Mouse (Mus musculus) stomach, postnatal 0 days (tissue): ENCODE results near the gene Prickle2. TPM values are rescaled to one million over a fixed set of nuclear protein-coding genes. Genes with fewer than 3 reads are reported as not detected.

ENCODE experiments used
- ATAC-seq: fragments of 200-750 bp; cut with Nextera tagmentation; 2 replicates; pipeline ENCODE4 v1.8.0; 2017; ENCODE audit not compliant: low FRiP score, low TSS enrichment
- DNase-seq: peaks from one replicate; pipeline ENCODE4 v3.0.0-alpha.2; 2016; ENCODE audit warnings: low spot score
- H3K27ac ChIP-seq: fragments of 300-500 bp; sonication (generic); replicated peaks from 2 replicates; pipeline ENCODE4 v1.5.1; 2014; ENCODE audit warnings: mild to moderate bottlenecking, control low read depth
- H3K27me3 ChIP-seq: fragments of 300-500 bp; sonication (generic); 2 replicates; pipeline ENCODE4 v1.6.1; 2014; ENCODE audit warnings: low read length; ENCODE audit not compliant: control insufficient read depth, insufficient read depth
- H3K36me3 ChIP-seq: fragments of 300-500 bp; sonication (generic); 2 replicates; pipeline ENCODE4 v1.6.1; 2014; ENCODE audit warnings: low read length, mixed read lengths; ENCODE audit not compliant: control insufficient read depth, insufficient read depth
- H3K4me1 ChIP-seq: fragments of 300-500 bp; sonication (generic); replicated peaks from 2 replicates; pipeline ENCODE4 v1.6.1; 2014; ENCODE audit warnings: antibody characterized with exemption; ENCODE audit not compliant: control insufficient read depth, insufficient read depth
- H3K4me2 ChIP-seq: fragments of 300-500 bp; sonication (generic); replicated peaks from 2 replicates; pipeline ENCODE4 v1.6.1; 2014; ENCODE audit warnings: low read depth, mild to moderate bottlenecking, control low read depth, moderate library complexity
- H3K4me3 ChIP-seq: fragments of 300-500 bp; sonication (generic); 2 replicates; pipeline ENCODE4 v1.5.1; 2014; ENCODE audit warnings: low read depth, low read length, control low read depth
- H3K9ac ChIP-seq: fragments of 300-500 bp; sonication (generic); 2 replicates; pipeline ENCODE4 v1.6.1; 2014; ENCODE audit warnings: mild to moderate bottlenecking, low read length, control low read depth, mixed read lengths
- H3K9me3 ChIP-seq: fragments of 300-500 bp; sonication (generic); 2 replicates; pipeline ENCODE4 v1.6.1; 2016; ENCODE audit warnings: low read length; ENCODE audit not compliant: control insufficient read depth
- CTCF ChIP-seq: IDR thresholded peaks from 2 replicates; pipeline ENCODE4 v1.5.1; 2016; ENCODE audit warnings: antibody characterized with exemption, low read depth, mild to moderate bottlenecking, moderate library complexity
- EP300 ChIP-seq: optimal IDR thresholded peaks from 2 replicates; pipeline ENCODE3; 2016; ENCODE audit warnings: antibody characterized with exemption
- WGBS: fragments of 180-500 bp; shearing (Covaris S2); extraction: QIAGEN DNeasy Blood & Tissue Kit; methylation state at CpG from one replicate; pipeline ENCODE4 v1.1.7; 2014; 5-methylcytosine and 5-hydroxymethylcytosine counted together
- polyA plus RNA-seq: library from polyadenylated mRNA; unstranded; fragments of >200 nt; fragmentation: Nextera tagmentation; extraction: Ambion mirVana; gene quantifications from 2 replicates; pipeline ENCODE4 v1.2.1, GENCODE M21; 2015

Prickle2 gene
- polyA plus RNA-seq, 1 experiment from 2014 or later: 2.3 TPM

DNA sequence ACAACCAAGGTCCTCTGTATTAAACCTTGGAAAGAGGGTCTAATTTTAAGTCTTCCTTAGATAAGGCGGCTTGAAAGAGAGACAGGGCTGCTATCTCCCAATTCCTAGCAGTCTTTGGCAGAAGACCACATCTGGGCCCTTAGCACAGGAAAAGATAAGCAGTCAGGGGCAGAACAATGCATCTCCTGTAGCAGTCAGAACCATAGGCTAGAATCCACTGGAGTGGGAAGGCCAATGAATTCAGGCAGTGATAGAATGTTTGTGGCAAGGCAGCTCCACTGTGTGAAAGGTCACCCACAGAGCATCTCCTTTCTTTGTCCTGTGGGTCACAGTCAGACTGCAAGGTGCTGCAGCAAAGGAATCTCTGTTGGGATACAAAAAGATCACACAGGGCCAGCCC lies 240.3 kb downstream of the Prickle2 start:
- ATAC-seq (no peak), DNase-seq (no peak)
- H3K4me1 ChIP-seq: peaks cover 8% of the 10 kb centered on the region
- H3K9ac ChIP-seq: no peak overlapping the region
- no peaks in the 10 kb centered on the region for H3K27me3 ChIP-seq
- no peak overlapping the region for H3K4me3 ChIP-seq
- no peak overlapping the region for H3K27ac ChIP-seq
- H3K9me3 ChIP-seq: no peaks in the 10 kb centered on the region
- no peak overlapping the region for H3K4me2 ChIP-seq
- no peaks in the 10 kb centered on the region for H3K36me3 ChIP-seq
- 76% methylated on average over 1 of the region's 1 CpGs for WGBS
- no peak for TF ChIP-seq EP300
- TF ChIP-seq CTCF: no peak

DNA sequence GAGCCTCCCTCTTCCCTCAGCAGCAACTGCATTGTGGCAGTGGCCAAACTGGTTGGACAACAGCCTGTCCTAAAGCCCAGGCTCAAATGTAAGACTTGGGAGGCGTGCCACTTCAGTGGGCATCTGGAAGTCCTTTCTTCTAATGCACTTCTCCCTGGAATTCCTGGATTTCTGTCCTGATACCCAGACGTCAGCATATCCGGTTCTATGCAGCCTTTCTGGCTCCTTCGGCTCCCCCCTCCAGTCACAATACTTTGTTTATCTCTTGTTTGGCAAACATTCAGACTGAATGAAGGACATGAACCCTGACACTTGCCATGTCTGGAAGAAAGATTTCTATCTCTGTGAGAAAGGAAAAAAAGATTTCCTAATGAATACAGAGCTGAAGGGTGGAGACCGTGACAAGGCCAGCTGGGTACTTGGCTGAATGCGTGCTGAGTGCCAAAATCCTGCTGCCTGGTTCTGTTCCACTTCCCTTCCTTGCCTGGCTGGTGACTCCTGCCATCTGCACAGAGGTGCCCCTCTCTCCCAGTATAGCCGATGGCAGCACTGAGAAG lies 241.1 kb downstream of the Prickle2 start:
- Histone ChIP-seq H3K36me3 (no peaks in the 10 kb centered on the region), H3K27ac (peak overlapping the region; percentile 46), H3K4me2 (no peak overlapping the region), H3K9me3 (no peaks in the 10 kb centered on the region), H3K4me3 (no peak overlapping the region), H3K27me3 (no peaks in the 10 kb centered on the region), H3K9ac (no peak overlapping the region), H3K4me1 (peaks cover 8% of the 10 kb centered on the region)
- TF ChIP-seq EP300 (no peak), CTCF (no peak)
- DNase-seq: peak; percentile 45
- peak; percentile 50; the same call in 1 of the 2 replicates for ATAC-seq
- WGBS: 11% methylated on average over 7 of the region's 7 CpGs

DNA sequence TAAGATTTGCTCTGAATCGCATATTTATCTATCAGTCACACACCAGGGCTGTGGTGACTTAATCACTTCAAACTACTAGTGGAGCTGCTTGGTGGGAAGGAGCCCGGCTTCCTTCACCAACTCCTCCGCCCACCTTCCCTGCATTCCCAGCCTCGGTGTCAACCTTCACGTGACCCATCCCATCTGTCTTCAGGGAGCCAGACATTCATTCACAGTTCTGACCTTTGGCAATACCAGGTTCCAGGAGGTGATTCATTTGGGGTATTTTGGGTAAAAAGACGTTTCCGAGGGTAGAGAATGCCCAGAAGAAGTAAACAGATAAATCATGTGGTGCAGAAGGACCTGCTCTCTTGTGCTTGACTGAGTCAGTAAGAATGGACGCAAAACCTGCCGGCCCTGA lies 242.2 kb downstream of the Prickle2 start:
- Histone ChIP-seq H3K27me3 (no peaks in the 10 kb centered on the region), H3K9me3 (no peaks in the 10 kb centered on the region), H3K27ac (no peak overlapping the region), H3K4me3 (no peak overlapping the region), H3K9ac (no peak overlapping the region), H3K4me1 (peaks cover 8% of the 10 kb centered on the region), H3K36me3 (no peaks in the 10 kb centered on the region), H3K4me2 (no peak overlapping the region)
- DNase-seq (peak; percentile 19), ATAC-seq (no peak)
- WGBS: 36% methylated on average over 9 of the region's 9 CpGs
- TF ChIP-seq EP300 (no peak), CTCF (no peak)

DNA sequence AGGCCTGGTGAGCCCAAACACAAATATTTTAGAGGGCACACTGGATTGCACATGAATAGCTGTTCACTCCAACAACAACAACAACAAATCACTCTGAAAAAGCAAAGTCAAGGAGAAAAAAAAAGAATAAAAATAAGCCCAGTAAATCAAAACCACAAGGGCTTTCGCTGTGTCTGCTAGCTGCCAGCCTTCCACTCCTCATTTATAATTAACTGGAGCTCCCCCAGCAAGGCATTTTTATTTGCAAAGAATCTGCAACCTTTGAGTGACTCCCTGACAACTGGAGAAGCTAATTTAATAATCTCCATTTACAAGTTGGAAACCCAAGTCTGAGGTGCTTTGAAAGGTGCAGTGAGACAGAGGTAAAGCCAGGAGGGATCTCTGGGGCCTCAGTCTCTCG lies 245.2 kb downstream of the Prickle2 start:
- peaks cover 7% of the 10 kb centered on the region for H3K4me1 ChIP-seq
- H3K27ac ChIP-seq: no peak overlapping the region
- H3K9me3 ChIP-seq: no peaks in the 10 kb centered on the region
- no peak for TF ChIP-seq CTCF
- no peak for TF ChIP-seq EP300
- no peak overlapping the region for H3K9ac ChIP-seq
- no peak for DNase-seq
- 77% methylated on average over 2 of the region's 2 CpGs for WGBS
- no peak overlapping the region for H3K4me2 ChIP-seq
- H3K4me3 ChIP-seq: no peak overlapping the region
- no peaks in the 10 kb centered on the region for H3K36me3 ChIP-seq
- ATAC-seq: no peak
- H3K27me3 ChIP-seq: no peaks in the 10 kb centered on the region

DNA sequence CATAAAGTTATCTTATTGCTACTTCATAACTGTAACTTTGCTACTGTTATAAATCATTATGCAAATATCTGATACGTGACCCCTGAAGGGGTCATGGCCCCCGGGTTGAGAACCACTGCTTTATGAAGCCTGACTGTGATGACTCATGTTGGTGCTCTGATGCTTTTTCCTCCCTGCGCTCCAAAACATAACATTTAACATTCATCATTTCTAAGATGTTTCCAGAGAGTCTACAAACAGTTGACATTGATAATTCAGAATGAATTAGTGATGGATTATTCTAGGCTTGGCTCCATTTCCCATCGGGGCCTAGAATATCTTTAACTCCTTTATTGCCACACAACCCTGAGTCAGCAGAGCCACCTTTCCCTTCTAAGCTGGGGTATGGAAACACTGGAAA lies 247.9 kb downstream of the Prickle2 start:
- Histone ChIP-seq H3K4me2 (no peak overlapping the region), H3K27ac (no peak overlapping the region), H3K36me3 (no peaks in the 10 kb centered on the region), H3K9me3 (no peaks in the 10 kb centered on the region), H3K27me3 (no peaks in the 10 kb centered on the region), H3K4me1 (no peaks in the 10 kb centered on the region; the same call in 1 of the 2 replicates), H3K9ac (no peak overlapping the region), H3K4me3 (no peak overlapping the region)
- no peak for DNase-seq
- TF ChIP-seq CTCF (no peak), EP300 (no peak)
- ATAC-seq: no peak
- 53% methylated on average over 4 of the region's 4 CpGs for WGBS

DNA sequence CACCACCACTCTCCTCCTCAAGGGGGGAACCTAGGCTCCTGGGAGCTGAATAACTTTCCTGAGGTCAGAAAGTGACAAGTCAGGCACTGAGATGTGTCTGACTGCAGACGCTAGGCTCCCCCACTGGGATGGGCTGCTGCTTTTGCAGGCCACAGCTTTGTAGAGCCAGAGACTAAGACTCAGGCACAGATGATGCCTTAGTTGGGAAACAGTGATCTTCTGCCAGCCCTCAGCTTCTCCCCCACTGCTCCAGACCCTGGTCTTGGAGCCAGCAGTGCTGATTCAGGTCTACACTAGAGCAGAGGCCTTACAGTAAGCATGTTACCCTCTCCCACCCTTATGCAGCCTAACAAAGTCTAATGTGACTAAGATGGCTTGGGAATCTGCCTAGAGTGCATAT lies 254.5 kb downstream of the Prickle2 start:
- no peak for DNase-seq
- H3K4me1 ChIP-seq: no peaks in the 10 kb centered on the region
- H3K9me3 ChIP-seq: no peaks in the 10 kb centered on the region
- 71% methylated on average over 1 of the region's 1 CpGs for WGBS
- no peak overlapping the region for H3K27ac ChIP-seq
- H3K4me3 ChIP-seq: no peak overlapping the region
- ATAC-seq: no peak; the same call in 1 of the 2 replicates
- H3K36me3 ChIP-seq: no peaks in the 10 kb centered on the region
- H3K4me2 ChIP-seq: no peak overlapping the region
- TF ChIP-seq CTCF (no peak), EP300 (no peak)
- no peaks in the 10 kb centered on the region for H3K27me3 ChIP-seq
- no peak overlapping the region for H3K9ac ChIP-seq
